Mouse (Mus musculus) embryonic fibroblast, embryonic 13.5 days (primary cell): ENCODE results near the gene Hhipl1.

Experiments used
- CTCF ChIP-seq: IDR thresholded peaks from 2 replicates; pipeline ENCODE4 v1.5.1; 2011; ENCODE audit warnings: mild to moderate bottlenecking, control low read depth, low read length, moderate library complexity, borderline replicate concordance; ENCODE audit not compliant: insufficient read depth
- POLR2A ChIP-seq: IDR thresholded peaks from 2 replicates; pipeline ENCODE4 v1.6.1; 2011; ENCODE audit warnings: low read depth, mild to moderate bottlenecking, control low read depth, low read length, moderate library complexity

DNA sequence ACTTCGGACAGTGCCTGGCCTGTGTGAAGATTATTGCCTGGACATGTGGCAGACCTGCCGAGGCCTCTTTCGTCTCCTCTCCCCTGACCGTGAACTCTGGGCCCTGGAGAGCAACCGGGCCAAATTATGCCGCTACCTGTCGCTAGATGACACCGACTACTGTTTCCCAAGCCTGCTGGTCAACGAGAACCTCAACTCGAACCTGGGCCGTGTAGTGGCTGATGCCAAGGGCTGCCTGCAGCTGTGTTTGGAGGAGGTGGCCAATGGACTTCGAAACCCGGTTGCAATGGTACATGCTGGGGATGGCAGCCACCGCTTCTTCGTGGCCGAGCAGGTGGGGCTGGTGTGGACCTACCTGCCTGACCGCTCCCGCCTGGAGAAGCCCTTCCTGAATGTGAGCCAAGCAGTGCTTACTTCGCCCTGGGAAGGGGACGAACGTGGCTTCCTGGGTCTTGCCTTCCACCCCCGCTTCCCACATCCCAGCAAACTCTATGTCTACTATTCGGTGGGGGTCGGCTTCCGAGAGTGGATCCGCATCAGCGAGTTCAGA, 5.7 kb downstream of the Hhipl1 start:
- TF ChIP-seq CTCF (no peak), POLR2A (no peak)
